Mouse (Mus musculus) adrenal gland, adult 2 months (tissue): Measurements from ENCODE around the gene Pard3. TPM values are rescaled to one million over a fixed set of nuclear protein-coding genes. Genes with fewer than 3 reads are reported as not detected.
"Not testable (repeated sequence)": the region's sequence is repeated elsewhere in the genome, so short reads cannot be mapped to it uniquely, and the experiment has no call there.

ENCODE experiments used
- DNase-seq: peaks from one replicate; pipeline ENCODE4 v3.0.0; 2021
- polyA plus RNA-seq: library from polyadenylated mRNA; depleted of rRNA; stranded (reverse); fragments of >200 nt; gene quantifications from 2 replicates; pipeline ENCODE4 v1.2.3, GENCODE M21; 2012
- total RNA-seq, 2 experiments: library from RNA; stranded (reverse); gene quantifications; 2 replicates each; pipeline ENCODE4 v1.2.3; 2021

The Pard3 gene
- total and polyA plus RNA-seq, 3 experiments: 31.4 to 56.9 (median 45.4) TPM

GRCm38 (mm10) chr8:127140945-127141344 is 77.3 kb downstream of the Pard3 start:
- DNase-seq: no peak

- no peak for DNase-seq
These were observed 79.9 kb downstream of the Pard3 start for GRCm38 (mm10) chr8:127143641-127144040.

GRCm38 (mm10) chr8:127144562-127144961 is 80.9 kb downstream of the Pard3 start:
- DNase-seq: no peak

GRCm38 (mm10) chr8:127145135-127145534 is 81.4 kb downstream of the Pard3 start:
- no peak for DNase-seq

- DNase-seq: no peak
These were observed 82.4 kb downstream of the Pard3 start for GRCm38 (mm10) chr8:127146055-127146454.

- no peak for DNase-seq
These were observed 85.1 kb downstream of the Pard3 start for GRCm38 (mm10) chr8:127148821-127149220.

GRCm38 (mm10) chr8:127150645-127151044 is 87.0 kb downstream of the Pard3 start:
- DNase-seq: no peak

- DNase-seq: no peak
These were observed 88.0 kb downstream of the Pard3 start for GRCm38 (mm10) chr8:127151706-127152105.

GRCm38 (mm10) chr8:127157087-127157486 is 93.4 kb downstream of the Pard3 start:
- DNase-seq: peak; percentile 43

- no peak for DNase-seq
These were observed 95.8 kb downstream of the Pard3 start for GRCm38 (mm10) chr8:127159421-127159966.

- DNase-seq: no peak
These were observed 98.2 kb downstream of the Pard3 start for GRCm38 (mm10) chr8:127161854-127162253.

GRCm38 (mm10) chr8:127162821-127163220 is 99.1 kb downstream of the Pard3 start:
- DNase-seq: no peak

GRCm38 (mm10) chr8:127164326-127165280 is 100.9 kb downstream of the Pard3 start:
- no peak for DNase-seq

- DNase-seq: no peak
These were observed 104.8 kb downstream of the Pard3 start for GRCm38 (mm10) chr8:127168496-127168895.

GRCm38 (mm10) chr8:127169361-127169760 is 105.7 kb downstream of the Pard3 start:
- no peak for DNase-seq

GRCm38 (mm10) chr8:127170372-127170771 is 106.7 kb downstream of the Pard3 start:
- not testable (repeated sequence) for DNase-seq

- DNase-seq: no peak
These were observed 107.2 kb downstream of the Pard3 start for GRCm38 (mm10) chr8:127170930-127171329.

- no peak for DNase-seq
These were observed 109.8 kb downstream of the Pard3 start for GRCm38 (mm10) chr8:127173483-127173882.

- DNase-seq: no peak
These were observed 110.7 kb downstream of the Pard3 start for GRCm38 (mm10) chr8:127174411-127174810.

- DNase-seq: no peak
These were observed 111.6 kb downstream of the Pard3 start for GRCm38 (mm10) chr8:127175160-127175836.

- DNase-seq: peak; percentile 37
These were observed 114.9 kb downstream of the Pard3 start for GRCm38 (mm10) chr8:127178634-127179033.

GRCm38 (mm10) chr8:127181246-127181645 is 117.6 kb downstream of the Pard3 start:
- DNase-seq: no peak

GRCm38 (mm10) chr8:127182065-127182464 is 118.4 kb downstream of the Pard3 start:
- DNase-seq: no peak
